Mouse (Mus musculus) regulatory T cell (primary cell): ENCODE data around the gene U2surp.

Source experiments
- in situ Hi-C: fragments of 300-600 bp; cut with MboI, MseI; formaldehyde crosslinking; loops from one replicate; pipeline ENCODE4 v1.15.1; 2025; ENCODE audit warnings: high pct_unique_total_duplicates

The U2surp gene

GRCm38 (mm10) chr9:95511472-95512330 is at the start of gene U2surp:
U2surp (minus strand) TSS chr9:95511996.
- in situ Hi-C loops = loop anchor here (5.0 kb wide), 1 partner anchor 346 kb away; the partner anchor contains the start of gene Atr

- in situ Hi-C loops = no loop called here
Observed at GRCm38 (mm10) chr9:95559936-95560735, 48.3 kb upstream of the U2surp start.

GRCm38 (mm10) chr9:95559059-95559935 is 47.5 kb upstream of the U2surp start, which contains the start of gene Paqr9:
Paqr9 (plus strand) TSS chr9:95559657.
- in situ Hi-C loops = no loop called here

GRCm38 (mm10) chr9:95558726-95559058 is 46.9 kb upstream of the U2surp start:
- in situ Hi-C loops = no loop called here

GRCm38 (mm10) chr9:95557722-95558121 is 45.9 kb upstream of the U2surp start:
- in situ Hi-C loops = no loop called here

GRCm38 (mm10) chr9:95556067-95556512 is 44.3 kb upstream of the U2surp start:
- in situ Hi-C loops = no loop called here

GRCm38 (mm10) chr9:95555233-95555740 is 43.5 kb upstream of the U2surp start:
- in situ Hi-C loops = no loop called here

GRCm38 (mm10) chr9:95554231-95555221 is 42.7 kb upstream of the U2surp start:
- in situ Hi-C loops = no loop called here

GRCm38 (mm10) chr9:95552175-95552705 is 40.4 kb upstream of the U2surp start:
- in situ Hi-C loops = no loop called here

GRCm38 (mm10) chr9:95550856-95551774 is 39.3 kb upstream of the U2surp start:
- in situ Hi-C loops = no loop called here

- in situ Hi-C loops = no loop called here
Observed at GRCm38 (mm10) chr9:95549626-95550411, 38.0 kb upstream of the U2surp start.

- in situ Hi-C loops = no loop called here
Observed at GRCm38 (mm10) chr9:95546679-95547078, 34.9 kb upstream of the U2surp start.

- in situ Hi-C loops = no loop called here
Observed at GRCm38 (mm10) chr9:95544598-95544997, 32.8 kb upstream of the U2surp start.

GRCm38 (mm10) chr9:95542475-95542874 is 30.7 kb upstream of the U2surp start:
- in situ Hi-C loops = no loop called here

GRCm38 (mm10) chr9:95541650-95542432 is 30.0 kb upstream of the U2surp start:
- in situ Hi-C loops = no loop called here

- in situ Hi-C loops = no loop called here
Observed at GRCm38 (mm10) chr9:95541208-95541607, 29.4 kb upstream of the U2surp start.

GRCm38 (mm10) chr9:95540487-95540886 is 28.7 kb upstream of the U2surp start:
- in situ Hi-C loops = no loop called here
